Comparison of ENCODE assay signal across 8 mouse cellular contexts in genomic region chr13:103920933-103921830, GRCm38 (mm10). TPM values are rescaled to one million over a fixed set of nuclear protein-coding genes. Genes with fewer than 3 reads are reported as not detected.
DNase-seq lines count a peak whose midpoint lies in the region; ATAC-seq and TF ChIP-seq lines count a peak whose summit lies in the region.

No protein-coding gene starts in this region.

- H3K4me3 ChIP-seq in ES-E14 (ENCODE audit: insufficient read depth in 1 of 2, low read depth in 1 of 2, low read length in 2 of 2, poor library complexity in 1 of 2, severe bottlenecking in 1 of 2) = peak overlapping the region; percentile 75 to 90
- peak overlapping the region; percentile 60 for H3K4me3 ChIP-seq in cerebellum, adult 2 months (replicated peaks; ENCODE audit: insufficient read depth, low read depth, low read length)
- H3K4me3 ChIP-seq in forebrain, postnatal 0 days (ENCODE audit: low read depth, low read length) = peak overlapping the region; percentile 95
- peak overlapping the region; percentile 70 for H3K4me3 ChIP-seq in lung, embryonic 15.5 days

- 1% methylated on average over 110 of the region's 125 CpGs for WGBS in cerebellum, adult 2 months
- WGBS in forebrain, postnatal 0 days = under 1% methylated on average over 58 of the region's 125 CpGs
- WGBS in lung, embryonic 15.5 days = under 1% methylated on average over 79 of the region's 125 CpGs

- no peaks in the 10 kb centered on the region for H3K36me3 ChIP-seq in ES-E14 (ENCODE audit: control insufficient read depth, insufficient read depth, low read length, poor library complexity, severe bottlenecking)
- H3K36me3 ChIP-seq in forebrain, postnatal 0 days (ENCODE audit: insufficient read depth) = no peaks in the 10 kb centered on the region
- H3K36me3 ChIP-seq in lung, embryonic 15.5 days = no peaks in the 10 kb centered on the region

- peak overlapping the region; percentile 71 for H3K4me2 ChIP-seq in forebrain, postnatal 0 days (ENCODE audit: low read depth)
- H3K4me2 ChIP-seq in lung, embryonic 15.5 days = peak overlapping the region; percentile 88

- TF ChIP-seq POLR2A in cerebellum, adult 2 months (IDR thresholded peaks at IDR 0.05; ENCODE audit: borderline replicate concordance, insufficient read depth, low read length) = no peak

- TF ChIP-seq CTCF in cerebellum, adult 2 months (IDR thresholded peaks at IDR 0.05; ENCODE audit: borderline replicate concordance, insufficient read depth, low read depth, low read length) = no peak
- TF ChIP-seq CTCF in forebrain, postnatal 0 days (IDR thresholded peaks at IDR 0.05; ENCODE audit: low read depth) = peak; percentile 32

- in situ Hi-C loops in ES-E14 (cut with MboI; ENCODE audit: low sequenced_read_pairs in 2 of 2, unreplicated experiment in 2 of 2) = no loop called here

- peaks cover 0 to 6% of the 10 kb centered on the region in 2 experiments; a peak in 1 of 4 replicates for H3K4me1 ChIP-seq in ES-E14 (ENCODE audit: control insufficient read depth in 2 of 2, insufficient read depth in 2 of 2, low read length in 2 of 2, poor library complexity in 1 of 2)
- no peaks in the 10 kb centered on the region for H3K4me1 ChIP-seq in cerebellum, adult 2 months (ENCODE audit: control insufficient read depth, insufficient read depth, low read length)
- H3K4me1 ChIP-seq in forebrain, postnatal 0 days (ENCODE audit: insufficient read depth) = 0 out of 2 replicates have a peak, but pooled peaks cover 9% of the 10 kb centered on the region
- H3K4me1 ChIP-seq in lung, embryonic 15.5 days = peaks cover 39% of the 10 kb centered on the region

- H3K9ac ChIP-seq in ES-E14 (ENCODE audit: insufficient read depth, low read depth, low read length, poor library complexity, severe bottlenecking) = peak overlapping the region; percentile 83
- H3K9ac ChIP-seq in forebrain, postnatal 0 days = peak overlapping the region; percentile 93
- H3K9ac ChIP-seq in lung, embryonic 15.5 days = peak overlapping the region; percentile 87

- no peaks in the 10 kb centered on the region for H3K9me3 ChIP-seq in ES-E14 (ENCODE audit: control insufficient read depth, insufficient read depth, low read depth, low read length)
- H3K9me3 ChIP-seq in forebrain, postnatal 0 days (ENCODE audit: low read length) = no peaks in the 10 kb centered on the region
- no peaks in the 10 kb centered on the region for H3K9me3 ChIP-seq in lung, embryonic 15.5 days

- H3K27ac ChIP-seq in ES-E14 (ENCODE audit: insufficient read depth, low read depth, low read length, poor library complexity, severe bottlenecking) = no peak overlapping the region; the same call in 1 of the 2 replicates
- peak overlapping the region; percentile 80; the same call in 1 of the 2 replicates for H3K27ac ChIP-seq in cerebellum, adult 2 months (ENCODE audit: insufficient read depth, low read length)
- H3K27ac ChIP-seq in forebrain, postnatal 0 days (ENCODE audit: low read depth, low read length) = peak overlapping the region; percentile 100
- H3K27ac ChIP-seq in lung, embryonic 15.5 days = peak overlapping the region; percentile 100

- peaks cover 9% of the 10 kb centered on the region; the same call in 1 of the 2 replicates for H3K27me3 ChIP-seq in cerebellum, adult 2 months (ENCODE audit: control insufficient read depth, insufficient read depth, low read length)
- H3K27me3 ChIP-seq in forebrain, postnatal 0 days (ENCODE audit: insufficient read depth, low read length) = no peaks in the 10 kb centered on the region
- H3K27me3 ChIP-seq in lung, embryonic 15.5 days = no peaks in the 10 kb centered on the region

- peak; percentile 92 for ATAC-seq in forebrain, postnatal 0 days
- ATAC-seq in lung, embryonic 15.5 days (ENCODE audit: borderline replicate concordance, extremely low read depth, low FRiP score, low TSS enrichment) = peak; percentile 91

- peak; percentile 54 for DNase-seq in ES-E14 (ENCODE audit: low read depth, low spot score)
- peak; percentile 63 to 64 for DNase-seq in cerebellum, adult 2 months
- DNase-seq in forebrain, postnatal 0 days = peak; percentile 93
- DNase-seq in heart, postnatal 4 days = peak; percentile 90
- peak; percentile 65 for DNase-seq in layer of hippocampus, adult 9-10 months (ENCODE audit: low spot score)
- peak; percentile 83 for DNase-seq in ovary, adult 18-20 months (ENCODE audit: low spot score)
- DNase-seq in thymus, postnatal 0 days (ENCODE audit: low spot score) = peak; percentile 83

TF ChIP-seq in ES-E14, 5 proteins besides CTCF, POLR2A, EP300 and RAD21:
- TF ChIP-seq MAFK (IDR thresholded peaks at IDR 0.05; ENCODE audit: insufficient read depth, low read depth, low read length) = no peak
- no peak for TF ChIP-seq ZNF384 (IDR thresholded peaks at IDR 0.05; ENCODE audit: low read depth, low read length)
- no peak for TF ChIP-seq CHD2 (IDR thresholded peaks at IDR 0.05; ENCODE audit: low read depth, low read length)

RNA-seq across cellular contexts. Expression of gene Erbin, which starts 0.9 kb away (rescaled TPM):
- 6.8 and 10.6 TPM in 2 replicates for total RNA-seq in ES-E14 (2012; rRNA removed)
- 23.2 and 28.0 TPM in 2 replicates for polyA plus RNA-seq in cerebellum, adult 2 months (2012; rRNA removed)
- 33.6 and 51.3 TPM in 2 replicates for total RNA-seq in forebrain, postnatal 0 days (2014; rRNA removed)
- polyA plus RNA-seq in forebrain, postnatal 0 days (2015; fragmentation: Nextera tagmentation; extraction: Ambion mirVana) = 5.1 and 6.0 TPM in 2 replicates
- 10 to 100 TPM; 82.6 to 85.9 TPM for total RNA-seq in heart, postnatal 4 days (2021)
- polyA plus RNA-seq in lung, embryonic 15.5 days (2015; fragmentation: Nextera tagmentation; extraction: Ambion mirVana) = 17.2 and 17.9 TPM in 2 replicates
- 30.4 and 31.8 TPM in 2 replicates for polyA plus RNA-seq in thymus, postnatal 0 days (2015; fragmentation: Nextera tagmentation; extraction: Ambion mirVana)
